Mouse (Mus musculus): ENCODE results near the gene Syngr3.
"Not testable (repeated sequence)": the region's sequence is repeated elsewhere in the genome, so short reads cannot be mapped to it uniquely, and the experiment has no call there.

Gene Syngr3

DNA sequence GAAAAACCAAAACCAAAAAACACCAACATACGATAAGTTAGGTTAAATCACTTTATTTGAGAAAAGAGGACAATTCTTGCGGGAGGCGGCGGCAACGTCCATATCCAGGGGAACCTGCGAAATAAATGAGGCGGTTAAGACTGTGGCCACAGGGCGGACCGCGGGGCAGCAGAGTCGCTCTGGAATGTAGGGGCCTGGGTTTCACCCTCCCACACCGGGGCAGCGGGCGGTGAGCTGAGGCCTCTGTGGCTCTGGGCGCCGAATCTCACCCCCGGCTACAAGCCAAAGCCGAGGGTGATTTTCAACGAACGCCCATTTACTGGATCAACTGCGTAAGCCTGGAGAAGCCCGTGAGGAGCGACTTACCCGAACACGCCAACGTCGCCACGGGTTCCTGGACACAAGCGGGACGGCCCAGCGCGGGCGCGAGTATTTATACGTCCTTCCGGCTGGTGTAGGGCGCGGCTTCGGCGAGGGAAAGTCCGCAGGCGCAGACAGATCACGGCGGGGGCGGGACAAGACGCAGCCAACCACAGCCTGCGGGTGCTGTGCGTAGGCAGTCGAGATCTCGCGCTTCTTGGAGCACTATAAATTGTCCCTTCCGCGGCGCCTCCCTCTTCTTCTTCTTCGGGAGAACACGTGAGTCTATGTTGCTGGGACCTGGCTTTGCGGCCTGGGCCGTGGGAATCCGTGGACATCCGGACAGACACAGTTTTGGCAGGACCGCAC, 29.9 kb upstream of the Syngr3 start:
- peak; percentile 99 for DNase-seq

DNA sequence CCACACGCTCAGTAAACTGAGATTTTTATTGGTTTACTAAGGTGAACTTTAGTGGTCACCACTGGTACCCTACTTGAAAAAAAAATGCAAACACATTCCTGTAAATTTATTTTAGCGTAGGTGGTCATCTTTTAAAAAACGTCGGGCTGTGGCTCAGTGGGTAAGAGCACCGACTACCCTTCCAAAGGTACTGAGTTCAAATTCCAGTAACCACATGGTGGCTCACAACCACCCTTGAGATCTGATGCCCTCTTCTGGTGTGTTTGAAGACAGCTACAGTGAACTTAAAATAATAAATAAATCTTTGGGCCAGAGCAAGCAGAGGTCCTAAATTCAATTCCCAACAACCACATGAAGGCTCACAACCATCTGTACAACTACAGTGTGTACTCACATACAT, 29.2 kb upstream of the Syngr3 start:
- not testable (repeated sequence) for DNase-seq

DNA sequence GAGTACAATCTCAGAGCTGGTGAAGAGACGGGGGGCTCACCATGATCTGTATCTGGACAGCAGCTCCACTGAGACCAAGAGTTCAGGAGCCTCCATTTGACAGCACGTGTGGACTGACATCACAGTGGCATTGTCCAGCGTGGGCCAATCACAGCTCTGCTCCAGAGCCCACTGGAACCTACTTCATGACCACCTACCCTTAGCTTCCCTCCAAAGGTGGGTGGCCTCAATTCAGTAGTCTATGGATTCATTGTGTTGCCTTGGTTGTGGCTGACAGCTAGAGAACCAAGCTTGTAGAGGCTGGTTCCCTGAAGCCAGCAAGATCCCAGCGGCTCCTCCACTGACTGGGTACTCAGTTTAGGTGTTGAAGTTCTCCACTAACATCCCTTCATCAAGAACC, 28.2 kb upstream of the Syngr3 start, which contains the start of the genes Rnf151 and Rps2:
TSS of gene Rnf151 (minus strand) at position 121 of the 400 bp plus-strand sequence.
TSS of gene Rps2 (plus strand) at position 174 of the 400 bp plus-strand sequence.
- no peak for DNase-seq

DNA sequence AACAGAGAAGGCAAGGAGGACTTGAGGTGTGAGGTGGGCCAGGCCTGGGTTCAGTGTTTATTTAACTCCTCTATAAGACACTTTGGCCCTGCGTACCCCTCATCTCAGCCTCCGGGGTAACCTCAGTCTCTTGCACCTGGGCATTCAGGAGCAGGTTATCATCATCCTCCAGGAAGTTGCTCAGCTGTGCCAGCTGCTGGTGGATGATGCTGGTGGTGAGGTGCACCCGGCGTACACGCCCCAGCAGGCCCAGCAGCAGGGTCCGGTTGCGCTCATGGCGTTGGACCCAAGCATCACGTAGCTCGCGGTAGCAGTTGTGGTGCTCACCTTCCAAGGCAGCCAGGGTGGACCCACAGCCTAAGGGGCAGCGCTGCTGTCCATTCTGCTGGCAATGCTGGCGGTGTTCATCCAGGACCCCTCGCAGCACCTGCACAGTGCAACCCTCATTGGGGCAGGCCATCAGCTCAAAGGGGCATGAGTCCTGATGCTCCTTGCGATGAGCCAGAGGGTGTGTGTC, 26.5 kb upstream of the Syngr3 start:
- no peak for DNase-seq

DNA sequence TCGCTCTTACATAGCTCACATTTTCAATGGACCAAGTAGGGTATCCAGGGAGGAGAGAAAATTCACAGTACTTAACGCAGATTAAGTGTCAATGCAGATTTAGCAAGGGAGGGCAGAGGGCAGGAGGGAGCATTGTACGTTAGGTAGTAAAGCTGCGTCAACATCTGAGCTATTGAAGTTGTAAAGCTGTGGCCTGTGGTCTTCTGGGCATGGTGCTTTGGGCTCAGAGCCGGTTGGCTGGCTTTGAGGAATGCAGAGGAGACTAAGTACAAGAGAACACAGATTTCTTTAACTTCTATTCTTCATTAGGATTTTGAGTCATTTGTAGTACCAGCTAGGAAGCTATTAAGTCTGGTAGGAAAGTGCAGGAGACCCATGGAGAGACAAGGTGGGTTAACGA, 25.8 kb upstream of the Syngr3 start:
- no peak for DNase-seq

DNA sequence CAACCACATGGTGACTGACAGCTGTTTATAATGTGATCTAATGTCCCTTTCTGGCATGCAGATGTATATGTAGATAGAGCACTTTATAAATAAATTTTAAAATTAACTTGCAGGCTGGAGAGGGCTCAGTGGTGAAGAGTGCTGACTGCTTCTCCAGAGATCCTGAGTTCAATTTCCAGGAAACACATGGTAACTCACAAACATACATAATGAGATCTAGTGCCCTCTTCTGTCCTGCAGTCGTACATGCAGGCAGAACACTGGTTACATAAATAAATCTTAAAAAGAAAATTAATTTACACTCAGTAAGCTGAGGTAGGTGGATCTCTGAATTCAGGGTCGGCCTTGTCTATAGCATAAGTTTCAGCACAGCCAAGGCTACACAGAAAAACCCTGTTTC, 18.9 kb upstream of the Syngr3 start:
- no peak for DNase-seq

DNA sequence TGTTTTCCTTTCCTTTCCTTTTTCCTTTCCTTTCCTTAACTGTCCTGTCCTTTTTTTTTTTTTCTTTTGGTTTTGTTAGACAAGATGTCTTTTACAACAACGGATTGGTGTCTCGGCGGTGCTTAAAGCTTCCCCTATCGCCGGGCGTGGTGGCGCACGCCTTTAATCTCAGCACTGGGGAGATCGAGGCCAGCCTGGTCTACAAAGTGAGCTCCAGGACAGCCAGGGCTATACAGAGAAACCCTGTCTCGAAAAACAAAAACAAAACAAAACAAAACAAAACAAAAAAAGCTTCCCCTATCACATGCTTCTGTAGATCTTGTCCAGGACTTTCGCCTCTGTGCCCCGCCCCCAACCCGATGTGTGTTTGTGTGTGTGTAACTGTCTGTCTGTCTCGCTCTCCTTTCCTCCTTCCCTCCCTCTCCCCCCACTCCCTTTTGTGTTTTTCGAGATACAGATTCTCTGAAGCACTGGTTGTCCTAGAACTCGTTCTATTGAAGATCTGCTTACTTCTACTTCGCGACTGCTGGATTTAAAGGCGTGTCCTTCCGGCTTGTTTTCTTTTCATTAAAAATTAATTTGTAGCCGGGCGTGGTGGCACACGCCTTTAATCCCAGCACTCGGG, 18.2 kb upstream of the Syngr3 start:
- DNase-seq: no peak

DNA sequence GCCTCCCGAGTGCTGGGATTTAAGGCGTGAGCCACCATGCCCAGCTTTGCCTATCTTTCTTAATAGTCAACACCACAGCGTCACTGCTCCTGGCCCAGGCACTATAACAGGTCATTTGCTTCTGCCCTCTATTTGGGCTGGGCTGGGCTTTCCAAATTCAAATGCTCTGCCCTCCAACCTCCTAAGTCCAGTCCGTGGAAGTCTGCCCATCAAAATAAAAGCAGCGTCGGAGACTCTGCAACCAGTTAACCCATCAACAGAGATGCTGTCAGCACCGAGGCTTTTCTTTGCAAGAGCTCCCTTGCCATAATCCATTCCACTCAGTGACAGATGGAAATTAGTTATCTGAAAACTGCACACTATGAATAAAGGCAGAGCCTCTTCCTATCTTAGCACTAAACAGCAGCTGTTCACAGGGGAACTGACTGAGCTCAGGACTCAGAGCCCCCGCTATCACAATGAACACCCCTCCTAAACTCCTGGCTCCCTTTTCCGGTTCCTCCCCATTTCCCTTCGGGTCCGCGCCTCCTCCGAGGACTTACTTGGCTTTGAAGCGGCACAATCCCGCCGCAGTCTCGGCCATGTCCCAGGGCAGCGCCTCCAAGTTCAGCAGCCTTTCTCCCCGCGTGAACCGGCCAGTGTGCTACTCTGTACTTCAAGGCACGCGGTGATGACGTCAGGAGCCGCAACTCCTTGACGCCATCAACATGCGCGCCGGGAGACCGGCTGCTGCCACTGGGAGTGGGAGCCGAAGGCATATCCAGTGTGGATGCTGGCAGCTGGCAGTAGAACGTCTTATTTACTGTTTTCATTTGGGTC, 17.4 kb upstream of the Syngr3 start, which contains the start of gene Tbl3:
TSS of gene Tbl3 (minus strand) at position 679 of the 819 bp plus-strand sequence.
- DNase-seq: peak; percentile 96

DNA sequence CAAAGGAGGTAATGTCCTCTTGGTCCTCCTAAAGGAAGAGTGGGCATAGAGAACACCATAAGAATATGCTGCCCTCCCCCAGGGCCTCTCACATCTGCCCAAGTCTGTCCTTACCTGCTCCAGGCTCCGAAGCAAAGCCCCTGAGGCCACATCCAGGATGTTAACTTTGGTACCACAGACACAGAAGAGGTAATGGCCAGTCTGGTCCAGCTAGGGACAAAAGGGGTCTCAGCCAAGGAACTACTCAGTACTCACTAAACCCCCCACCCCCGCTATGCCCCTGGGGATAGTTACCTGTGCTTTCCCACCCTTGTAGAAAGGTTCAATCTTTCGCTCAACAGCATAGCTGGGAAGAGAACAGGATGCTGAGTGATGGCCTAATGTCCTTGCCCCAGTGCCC, 16.1 kb upstream of the Syngr3 start:
- no peak for DNase-seq

DNA sequence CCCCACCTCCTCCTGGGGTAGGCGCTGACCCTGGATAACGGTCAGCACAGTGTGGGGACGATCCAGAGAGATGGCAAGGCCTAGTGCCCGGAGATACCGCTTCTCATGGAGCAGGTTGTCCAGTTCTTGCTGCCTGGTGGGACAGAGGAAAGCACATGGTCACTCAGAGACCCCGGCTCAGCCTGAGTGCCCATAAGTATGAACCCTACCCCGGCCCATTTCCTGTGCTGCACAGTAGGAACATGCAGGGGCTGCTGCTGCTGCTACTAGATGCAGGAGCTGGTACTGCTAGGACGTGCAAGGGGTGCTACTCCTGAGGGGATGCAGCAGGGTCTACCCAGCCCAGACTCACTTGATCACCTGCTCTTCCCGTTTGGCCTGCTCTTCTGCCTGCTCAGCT, 11.5 kb upstream of the Syngr3 start:
- DNase-seq: no peak

DNA sequence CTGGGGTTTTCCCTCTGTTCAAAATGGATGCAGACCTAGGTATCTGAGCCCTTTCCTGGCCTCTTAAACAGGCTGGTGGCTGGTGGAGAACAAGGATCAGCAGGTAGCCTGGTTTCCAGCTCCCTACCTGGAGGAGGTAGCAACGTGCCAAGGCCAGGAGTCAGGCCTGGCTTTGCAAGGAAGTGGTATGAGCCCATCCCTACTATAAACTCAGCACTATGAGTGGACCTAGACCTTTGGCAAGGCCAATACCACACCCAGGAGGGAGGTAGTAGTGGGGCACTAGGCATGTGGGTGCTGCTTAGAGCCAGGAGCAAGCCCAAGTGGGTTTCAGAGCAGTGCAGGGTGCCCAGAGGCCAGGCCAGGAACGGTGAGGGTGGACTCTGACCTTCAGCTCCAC, 9.7 kb upstream of the Syngr3 start:
- DNase-seq: no peak

DNA sequence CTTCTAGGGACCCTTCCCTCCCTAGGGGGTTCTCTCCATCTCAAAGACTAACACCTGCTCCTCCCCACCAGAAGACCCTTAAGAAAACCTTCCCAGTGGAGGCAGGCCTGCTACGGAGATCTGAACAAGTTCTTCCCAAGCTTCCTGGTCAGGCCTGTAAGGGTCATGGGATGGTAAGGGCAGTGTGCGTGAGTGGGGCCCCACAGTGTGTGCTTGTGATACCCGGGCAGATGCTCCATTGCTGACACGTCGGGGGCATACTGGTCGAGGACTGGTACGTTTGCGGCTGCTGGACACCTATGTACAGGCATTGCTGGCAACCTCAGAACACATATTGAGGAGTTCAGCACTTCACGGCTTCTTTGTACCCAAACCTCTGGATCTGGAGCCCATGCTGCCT, 9.0 kb upstream of the Syngr3 start:
- no peak for DNase-seq

DNA sequence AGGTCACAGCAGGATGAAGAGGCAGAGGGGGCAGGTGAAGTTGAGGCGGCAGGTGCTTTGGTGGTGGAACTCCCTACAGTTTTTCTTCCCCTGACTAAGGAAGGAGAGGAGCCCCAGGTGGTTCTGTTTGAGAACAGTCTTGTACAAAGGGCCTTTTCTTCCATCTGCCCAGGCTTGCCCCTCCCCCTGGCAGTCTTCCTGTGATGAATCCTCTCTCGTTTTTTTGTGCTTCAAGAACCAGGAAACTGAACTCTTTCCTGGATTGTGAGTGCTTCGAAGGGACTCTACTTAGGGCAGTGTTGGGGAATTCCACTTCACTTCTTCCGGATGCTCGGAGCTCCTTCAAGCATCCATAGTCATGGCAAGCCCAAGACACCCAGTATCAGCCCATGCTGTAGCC, 8.2 kb upstream of the Syngr3 start:
- no peak for DNase-seq

DNA sequence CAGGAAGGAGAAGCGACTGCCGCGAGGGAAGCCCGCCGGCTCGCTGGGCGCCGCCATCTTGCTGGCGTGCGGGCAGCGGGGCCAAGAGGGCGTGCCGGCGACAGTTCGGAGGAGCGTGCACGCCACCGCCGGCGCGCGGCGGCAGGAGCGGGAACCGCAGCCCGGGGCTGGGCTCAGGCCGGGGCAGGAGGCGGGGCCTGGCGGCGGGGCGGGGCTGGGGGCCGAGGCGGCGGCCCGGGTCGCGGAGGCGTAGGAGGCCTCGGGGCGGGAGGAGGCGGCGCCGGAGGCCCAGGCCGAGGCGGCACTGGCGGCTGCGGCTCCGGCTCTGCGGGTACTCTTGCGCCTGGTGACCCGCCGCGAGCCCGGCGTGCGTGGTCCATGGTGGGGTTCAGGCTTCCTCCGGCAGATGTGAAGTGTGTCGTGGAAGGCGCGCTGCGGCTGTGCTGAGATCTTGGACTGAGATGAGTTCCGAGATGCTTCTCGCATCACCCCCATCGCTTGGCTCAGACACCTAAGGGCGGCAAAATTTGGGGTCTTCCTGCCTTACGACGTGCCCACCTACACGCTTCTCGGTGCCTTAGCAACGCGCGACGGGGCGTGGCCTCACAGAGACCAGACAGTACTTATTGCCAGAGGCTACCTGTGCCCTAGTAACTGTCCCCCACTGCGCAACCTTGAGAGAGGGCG, 6.4 kb upstream of the Syngr3 start, which contains the start of the genes Gfer and Noxo1:
TSS of gene Gfer (minus strand) at position 146 of the 687 bp plus-strand sequence.
TSS of gene Noxo1 (plus strand) at position 224 of the 687 bp plus-strand sequence.
- DNase-seq: peak; percentile 94

DNA sequence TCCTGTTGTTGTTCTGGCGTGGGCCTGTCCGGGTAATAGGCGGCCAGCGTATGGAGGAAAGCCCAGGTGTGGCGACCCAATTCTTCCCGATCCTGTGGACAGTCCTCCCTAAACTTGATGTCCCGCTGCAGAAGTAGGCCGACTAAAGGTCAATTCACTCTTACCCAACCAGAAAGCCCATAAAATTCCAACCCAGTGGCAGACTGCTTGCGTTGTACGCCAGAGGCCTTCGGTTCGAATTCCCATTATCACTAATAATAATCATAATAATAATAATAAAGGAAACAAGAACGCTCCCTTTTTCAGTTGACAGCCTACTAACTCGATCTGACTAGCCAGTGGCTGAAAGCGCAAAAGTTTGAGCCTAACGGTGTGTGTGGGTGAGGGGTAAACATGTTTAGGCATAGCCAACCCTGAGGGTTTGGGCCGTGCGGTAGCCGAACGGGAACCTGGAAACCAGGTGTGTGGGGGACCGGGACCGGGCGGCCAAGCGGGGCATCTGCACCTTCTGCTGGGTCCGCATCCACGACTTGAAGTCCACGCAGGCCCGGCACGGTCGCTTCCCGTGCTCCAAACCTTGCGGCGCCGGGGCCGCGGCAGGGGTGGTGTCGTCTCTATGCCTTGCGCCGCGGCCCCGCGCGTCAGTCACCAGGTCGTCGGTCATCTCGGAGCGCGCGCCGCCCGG, 5.7 kb upstream of the Syngr3 start:
- no peak for DNase-seq

DNA sequence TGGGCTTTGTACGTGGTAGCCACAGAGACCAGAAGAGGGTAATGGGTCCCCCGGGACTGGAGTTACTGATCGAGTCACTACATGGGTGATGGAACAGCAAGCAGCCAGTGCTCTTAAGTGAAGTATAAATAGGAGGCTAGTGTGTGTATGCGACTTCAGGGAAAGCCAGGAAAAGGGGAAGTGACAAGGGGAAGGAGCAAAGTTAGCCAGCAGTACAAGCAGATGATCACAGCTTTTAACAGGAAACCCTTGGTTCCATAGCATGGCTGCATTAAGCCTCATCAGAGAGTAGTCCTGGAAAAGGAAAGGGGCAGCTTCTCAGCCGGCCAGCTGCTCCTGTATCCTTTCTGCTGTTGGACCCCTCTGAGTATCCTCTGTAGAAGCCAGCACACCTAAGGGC, 2.6 kb upstream of the Syngr3 start:
- no peak for DNase-seq

DNA sequence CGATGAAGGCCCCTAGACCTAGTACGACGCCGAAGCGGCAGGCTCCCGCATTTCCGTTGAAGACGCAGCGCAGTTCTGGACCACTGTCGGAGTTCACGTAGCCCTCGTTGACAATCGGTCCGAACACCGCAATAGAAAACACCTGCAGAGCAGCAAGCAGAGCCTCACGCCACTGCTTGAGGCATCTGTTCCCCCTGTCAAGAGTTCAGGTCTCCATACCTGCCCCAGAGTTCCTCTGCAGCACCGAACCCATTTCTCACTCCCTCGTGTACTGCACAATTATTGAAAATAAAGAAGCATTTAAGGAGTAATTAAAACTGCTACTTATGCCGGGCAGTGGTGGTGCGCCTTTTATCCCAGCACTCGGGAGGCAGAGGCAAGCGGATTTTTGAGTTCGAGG, 2.2 kb downstream of the Syngr3 start:
- DNase-seq: no peak

DNA sequence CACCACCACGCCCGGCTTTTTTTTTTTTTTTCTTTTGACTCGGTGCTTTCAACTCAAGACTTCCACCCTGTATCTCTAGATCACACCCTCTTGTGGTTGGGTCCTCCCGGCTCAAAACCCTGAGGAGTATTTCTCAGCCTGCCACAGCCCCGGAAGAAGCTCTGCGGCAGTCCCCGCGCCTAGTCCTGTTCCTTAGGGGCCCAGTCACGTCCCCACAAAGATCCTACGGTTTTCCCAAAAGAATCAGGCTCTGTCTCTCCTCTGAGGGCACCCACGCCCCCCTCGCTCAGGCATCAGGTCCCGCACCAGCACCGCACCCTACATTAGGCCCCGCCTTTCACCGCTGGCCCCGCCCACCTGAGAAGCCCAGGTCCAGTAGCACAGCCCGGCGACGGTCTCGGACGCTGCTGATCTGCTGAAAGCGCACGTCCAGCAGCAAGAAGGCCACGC, 2.6 kb downstream of the Syngr3 start:
- peak; percentile 72 for DNase-seq

DNA sequence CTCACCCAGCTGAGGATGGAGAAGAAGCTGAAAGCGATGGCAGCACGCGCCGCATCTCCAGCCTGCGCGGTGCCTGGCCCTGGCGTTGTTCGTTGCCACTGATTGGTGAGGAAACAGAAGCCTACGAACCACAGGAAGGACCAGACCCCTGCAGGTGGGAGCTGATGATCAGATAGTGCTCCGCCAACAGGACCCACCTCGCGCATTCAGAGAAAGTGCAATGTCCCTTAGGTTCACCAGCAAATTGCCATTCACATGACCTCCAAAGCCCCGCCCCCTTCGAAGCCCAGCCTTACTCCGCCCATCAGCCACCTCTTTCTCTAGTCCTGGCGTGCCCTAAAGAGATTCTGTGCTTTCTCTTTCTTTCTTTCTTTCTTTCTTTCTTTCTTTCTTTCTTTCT, 3.2 kb downstream of the Syngr3 start:
- DNase-seq: peak; percentile 53

DNA sequence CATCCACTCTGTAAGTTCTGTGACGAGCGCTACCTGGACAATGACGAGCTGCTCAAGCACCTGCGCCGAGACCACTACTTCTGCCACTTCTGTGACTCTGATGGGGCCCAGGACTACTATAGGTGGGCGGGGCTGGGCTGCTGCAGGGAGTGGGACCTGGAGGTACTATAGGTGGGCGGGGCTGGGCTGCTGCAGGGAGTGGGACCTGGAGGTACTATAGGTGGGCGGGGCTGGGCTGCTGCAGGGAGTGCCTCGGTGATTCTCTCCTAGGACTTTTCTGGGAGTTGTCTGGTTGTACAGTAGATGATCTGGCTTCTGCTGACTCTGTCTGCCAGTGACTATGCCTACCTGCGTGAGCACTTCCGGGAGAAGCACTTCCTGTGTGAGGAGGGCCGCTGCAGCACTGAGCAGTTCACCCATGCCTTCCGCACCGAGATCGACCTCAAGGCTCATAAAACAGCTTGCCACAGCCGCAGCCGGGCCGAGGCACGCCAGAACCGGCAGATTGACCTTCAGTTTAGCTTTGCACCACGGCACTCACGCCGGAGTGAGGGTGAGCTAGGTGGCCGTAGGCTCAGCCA, 12.2 kb downstream of the Syngr3 start:
- no peak for DNase-seq

DNA sequence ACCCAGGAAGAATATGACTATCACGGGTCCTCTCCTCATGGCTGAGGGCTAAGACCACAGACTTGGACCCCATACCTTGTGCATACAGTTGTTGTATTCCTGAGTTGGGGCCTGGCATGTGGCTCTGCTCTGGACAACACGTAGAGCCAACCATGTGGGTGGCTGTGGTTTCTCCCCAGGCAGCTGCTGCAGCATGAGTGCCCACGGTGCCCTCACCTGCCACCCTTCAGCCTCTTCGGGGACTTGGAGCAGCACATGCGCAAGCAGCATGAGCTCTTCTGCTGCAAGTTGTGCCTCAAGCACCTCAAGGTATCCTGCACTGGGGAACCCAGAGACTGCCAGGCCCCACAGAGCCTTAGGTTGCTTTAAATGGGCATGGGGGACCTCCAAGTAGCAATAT, 12.9 kb downstream of the Syngr3 start:
- no peak for DNase-seq

DNA sequence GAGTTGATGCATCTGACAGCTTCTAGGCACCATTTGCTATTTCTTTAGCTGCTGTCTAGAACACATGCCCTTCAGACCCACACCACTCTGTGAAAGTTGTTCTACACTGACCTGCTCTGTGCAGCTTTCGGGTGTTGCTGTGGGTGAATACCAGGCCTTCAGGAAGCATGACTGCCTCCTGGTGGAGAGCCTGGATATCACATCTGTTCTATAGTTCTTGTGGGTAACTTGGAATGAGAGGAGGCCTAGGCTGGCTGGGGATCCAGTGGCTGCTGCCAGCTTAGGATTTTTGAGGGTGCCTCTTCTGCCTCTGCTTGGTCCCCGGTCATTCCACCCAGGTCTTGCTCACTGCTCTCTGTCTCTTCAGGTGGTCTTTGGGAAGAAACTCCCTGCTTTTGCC, 13.6 kb downstream of the Syngr3 start:
- DNase-seq: peak; percentile 75

Measured in kidney, postnatal 14 days (tissue).